Mouse (Mus musculus): ENCODE measurements around the gene Samd13.

The Samd13 gene

GRCm38 (mm10) chr3:146615496-146615895, 69.9 kb downstream of the Samd13 start, which contains the start of gene Dnase2b:
Dnase2b (minus strand) TSS chr3:146615596.
- DNase-seq (ENCODE audit: low read depth): no peak

GRCm38 (mm10) chr3:146611821-146612220, 73.6 kb downstream of the Samd13 start:
- DNase-seq (ENCODE audit: low read depth): no peak

GRCm38 (mm10) chr3:146611261-146611660, 74.1 kb downstream of the Samd13 start:
- DNase-seq (ENCODE audit: low read depth): no peak

GRCm38 (mm10) chr3:146610322-146610721, 75.1 kb downstream of the Samd13 start:
- DNase-seq (ENCODE audit: low read depth): no peak

GRCm38 (mm10) chr3:146607368-146607767, 78.0 kb downstream of the Samd13 start:
- DNase-seq (ENCODE audit: low read depth): no peak

- no peak for DNase-seq (ENCODE audit: low read depth)
These were observed 80.7 kb downstream of the Samd13 start for GRCm38 (mm10) chr3:146604647-146605046.

- DNase-seq (ENCODE audit: low read depth): no peak
These were observed 82.9 kb downstream of the Samd13 start for GRCm38 (mm10) chr3:146602531-146602930.

- no peak for DNase-seq (ENCODE audit: low read depth)
These were observed 84.2 kb downstream of the Samd13 start for GRCm38 (mm10) chr3:146601205-146601604.

- DNase-seq (ENCODE audit: low read depth): no peak
These were observed 86.0 kb downstream of the Samd13 start for GRCm38 (mm10) chr3:146599198-146599900.

GRCm38 (mm10) chr3:146598411-146598810, 87.0 kb downstream of the Samd13 start:
- DNase-seq (ENCODE audit: low read depth): no peak

GRCm38 (mm10) chr3:146596864-146597263, 88.5 kb downstream of the Samd13 start:
- no peak for DNase-seq (ENCODE audit: low read depth)

- no peak for DNase-seq (ENCODE audit: low read depth)
These were observed 89.0 kb downstream of the Samd13 start for GRCm38 (mm10) chr3:146596387-146596786.

- DNase-seq (ENCODE audit: low read depth): no peak
These were observed 90.0 kb downstream of the Samd13 start for GRCm38 (mm10) chr3:146595440-146595839.

Measured in naive thymus-derived CD4-positive, alpha-beta T cell, adult 2 months (primary cell).